Mouse (Mus musculus): Measurements from ENCODE around the gene Med20. TPM values are rescaled to one million over a fixed set of nuclear protein-coding genes. Genes with fewer than 3 reads are reported as not detected.
"Not testable (repeated sequence)": the region's sequence is repeated elsewhere in the genome, so short reads cannot be mapped to it uniquely, and the experiment has no call there.

Med20 gene
- polyA plus RNA-seq, 1 experiment from 2014 or later: 21.6 TPM

GRCm38 (mm10) chr17:47596839-47597164 is 14.6 kb upstream of the Med20 start:
- Histone ChIP-seq H3K4me2 (peak overlapping the region; percentile 83), H3K36me3 (replicated peaks) (peaks cover 71% of the 10 kb centered on the region), H3K27ac (replicated peaks) (peak overlapping the region; percentile 96), H3K4me1 (replicated peaks) (peaks cover 86% of the 10 kb centered on the region), H3K4me3 (replicated peaks) (peak overlapping the region; percentile 90), H3K27me3 (no peaks in the 10 kb centered on the region), H3K9ac (peak overlapping the region; percentile 95), H3K9me3 (replicated peaks) (no peaks in the 10 kb centered on the region)
- ATAC-seq (ENCODE audit: insufficient read depth): no peak
- WGBS (ENCODE audit: insufficient replicate concordance): 36% methylated on average over 5 of the region's 5 CpGs

- Histone ChIP-seq H3K9ac (peak overlapping the region; percentile 95), H3K4me2 (peak overlapping the region; percentile 83), H3K9me3 (replicated peaks) (no peaks in the 10 kb centered on the region), H3K4me1 (replicated peaks) (peaks cover 86% of the 10 kb centered on the region), H3K27me3 (no peaks in the 10 kb centered on the region), H3K4me3 (replicated peaks) (peak overlapping the region; percentile 90), H3K36me3 (replicated peaks) (peaks cover 75% of the 10 kb centered on the region), H3K27ac (replicated peaks) (peak overlapping the region; percentile 96)
- WGBS (ENCODE audit: insufficient replicate concordance): 57% methylated on average over 13 of the region's 13 CpGs
- no peak for ATAC-seq (ENCODE audit: insufficient read depth)
Measured at GRCm38 (mm10) chr17:47597261-47597660, 14.1 kb upstream of the Med20 start.

GRCm38 (mm10) chr17:47597838-47598579 is 13.4 kb upstream of the Med20 start:
- peak; percentile 62 for ATAC-seq (ENCODE audit: insufficient read depth)

GRCm38 (mm10) chr17:47598580-47599304 is 12.6 kb upstream of the Med20 start:
- H3K27me3 ChIP-seq; ATAC-seq (ENCODE audit: insufficient read depth); H3K9me3 ChIP-seq (replicated peaks): not testable (repeated sequence)
- Histone ChIP-seq H3K36me3 (replicated peaks) (peaks cover 88% of the 10 kb centered on the region), H3K27ac (replicated peaks) (peak overlapping the region; percentile 96), H3K4me3 (replicated peaks) (peak overlapping the region; percentile 90), H3K4me2 (peak overlapping the region; percentile 83), H3K9ac (peak overlapping the region; percentile 95), H3K4me1 (replicated peaks) (peaks cover 77% of the 10 kb centered on the region)
- WGBS (ENCODE audit: insufficient replicate concordance): 55% methylated on average over 10 of the region's 10 CpGs

More at GRCm38 (mm10) chr17:47597838-47598579, 13.4 kb upstream of the Med20 start:
- Histone ChIP-seq H3K36me3 (replicated peaks) (peaks cover 83% of the 10 kb centered on the region), H3K4me1 (replicated peaks) (peaks cover 79% of the 10 kb centered on the region), H3K4me2 (peak overlapping the region; percentile 83), H3K27ac (replicated peaks) (peak overlapping the region; percentile 96), H3K4me3 (replicated peaks) (peak overlapping the region; percentile 90), H3K9me3 (replicated peaks) (no peaks in the 10 kb centered on the region), H3K9ac (peak overlapping the region; percentile 95), H3K27me3 (no peaks in the 10 kb centered on the region)
- WGBS (ENCODE audit: insufficient replicate concordance): 22% methylated on average over 10 of the region's 10 CpGs

GRCm38 (mm10) chr17:47599511-47600297 is 11.7 kb upstream of the Med20 start:
- H3K4me2 ChIP-seq: peak overlapping the region; percentile 83; the same call in 1 of the 2 replicates
- H3K36me3 ChIP-seq (replicated peaks): peaks cover 97% of the 10 kb centered on the region
- no peak overlapping the region for H3K4me3 ChIP-seq (replicated peaks)
- H3K4me1 ChIP-seq (replicated peaks): peaks cover 75% of the 10 kb centered on the region
- H3K9me3 ChIP-seq (replicated peaks): no peaks in the 10 kb centered on the region
- 58% methylated on average over 11 of the region's 11 CpGs for WGBS (ENCODE audit: insufficient replicate concordance)
- H3K27me3 ChIP-seq: no peaks in the 10 kb centered on the region
- no peak for ATAC-seq (ENCODE audit: insufficient read depth)
- 0 out of 2 replicates have a peak overlapping the region, but pooled peaks have one; percentile 33 for H3K9ac ChIP-seq
- peak overlapping the region; percentile 96 for H3K27ac ChIP-seq (replicated peaks)

GRCm38 (mm10) chr17:47600601-47601388 is 10.6 kb upstream of the Med20 start:
- H3K27me3 ChIP-seq: no peaks in the 10 kb centered on the region
- 82% methylated on average over 13 of the region's 13 CpGs for WGBS (ENCODE audit: insufficient replicate concordance)
- no peak overlapping the region for H3K4me3 ChIP-seq (replicated peaks)
- peaks cover 64% of the 10 kb centered on the region for H3K4me1 ChIP-seq (replicated peaks)
- no peaks in the 10 kb centered on the region for H3K9me3 ChIP-seq (replicated peaks)
- ATAC-seq (ENCODE audit: insufficient read depth): no peak
- peaks cover 97% of the 10 kb centered on the region for H3K36me3 ChIP-seq (replicated peaks)
- no peak overlapping the region for H3K4me2 ChIP-seq
- peak overlapping the region; percentile 96 for H3K27ac ChIP-seq (replicated peaks)
- H3K9ac ChIP-seq: no peak overlapping the region

GRCm38 (mm10) chr17:47601389-47601755 is 10.0 kb upstream of the Med20 start:
- WGBS (ENCODE audit: insufficient replicate concordance): 90% methylated on average over 10 of the region's 10 CpGs
- Histone ChIP-seq H3K4me3 (replicated peaks) (no peak overlapping the region), H3K27me3 (no peaks in the 10 kb centered on the region), H3K4me1 (replicated peaks) (peaks cover 58% of the 10 kb centered on the region), H3K27ac (replicated peaks) (peak overlapping the region; percentile 96), H3K9me3 (replicated peaks) (no peaks in the 10 kb centered on the region), H3K4me2 (no peak overlapping the region), H3K9ac (no peak overlapping the region), H3K36me3 (replicated peaks) (peaks cover 97% of the 10 kb centered on the region)
- ATAC-seq (ENCODE audit: insufficient read depth): no peak

- 91% methylated on average over 11 of the region's 11 CpGs for WGBS (ENCODE audit: insufficient replicate concordance)
Measured at GRCm38 (mm10) chr17:47602289-47602688, 9.1 kb upstream of the Med20 start.

GRCm38 (mm10) chr17:47606220-47606619 is 5.2 kb upstream of the Med20 start:
- ATAC-seq (ENCODE audit: insufficient read depth): no peak
- WGBS (ENCODE audit: insufficient replicate concordance): 68% methylated on average over 5 of the region's 5 CpGs
- Histone ChIP-seq H3K27ac (replicated peaks) (no peak overlapping the region), H3K9me3 (replicated peaks) (no peaks in the 10 kb centered on the region), H3K4me3 (replicated peaks) (no peak overlapping the region), H3K4me1 (replicated peaks) (peaks cover 43% of the 10 kb centered on the region), H3K36me3 (replicated peaks) (peaks cover 78% of the 10 kb centered on the region), H3K27me3 (no peaks in the 10 kb centered on the region), H3K9ac (no peak overlapping the region), H3K4me2 (no peak overlapping the region)

More at GRCm38 (mm10) chr17:47602289-47602688, 9.1 kb upstream of the Med20 start:
- Histone ChIP-seq H3K9ac (no peak overlapping the region), H3K4me2 (no peak overlapping the region), H3K4me3 (replicated peaks) (no peak overlapping the region), H3K36me3 (replicated peaks) (peaks cover 97% of the 10 kb centered on the region), H3K27ac (replicated peaks) (no peak overlapping the region), H3K9me3 (replicated peaks) (no peaks in the 10 kb centered on the region), H3K27me3 (no peaks in the 10 kb centered on the region), H3K4me1 (replicated peaks) (peaks cover 52% of the 10 kb centered on the region)
- ATAC-seq (ENCODE audit: insufficient read depth): no peak

GRCm38 (mm10) chr17:47609182-47609581 is 2.2 kb upstream of the Med20 start:
- H3K4me3 ChIP-seq (replicated peaks): peak overlapping the region; percentile 92
- H3K4me1 ChIP-seq (replicated peaks): peaks cover 57% of the 10 kb centered on the region
- H3K27me3 ChIP-seq: no peaks in the 10 kb centered on the region
- 70% methylated on average over 4 of the region's 4 CpGs for WGBS (ENCODE audit: insufficient replicate concordance)
- peak overlapping the region; percentile 90 for H3K4me2 ChIP-seq
- peaks cover 63% of the 10 kb centered on the region for H3K36me3 ChIP-seq (replicated peaks)
- no peaks in the 10 kb centered on the region for H3K9me3 ChIP-seq (replicated peaks)
- no peak for ATAC-seq (ENCODE audit: insufficient read depth)
- H3K9ac ChIP-seq: no peak overlapping the region
- peak overlapping the region; percentile 90 for H3K27ac ChIP-seq (replicated peaks)
